9 mouse cellular contexts compared by ENCODE assay signal in the genomic region with DNA sequence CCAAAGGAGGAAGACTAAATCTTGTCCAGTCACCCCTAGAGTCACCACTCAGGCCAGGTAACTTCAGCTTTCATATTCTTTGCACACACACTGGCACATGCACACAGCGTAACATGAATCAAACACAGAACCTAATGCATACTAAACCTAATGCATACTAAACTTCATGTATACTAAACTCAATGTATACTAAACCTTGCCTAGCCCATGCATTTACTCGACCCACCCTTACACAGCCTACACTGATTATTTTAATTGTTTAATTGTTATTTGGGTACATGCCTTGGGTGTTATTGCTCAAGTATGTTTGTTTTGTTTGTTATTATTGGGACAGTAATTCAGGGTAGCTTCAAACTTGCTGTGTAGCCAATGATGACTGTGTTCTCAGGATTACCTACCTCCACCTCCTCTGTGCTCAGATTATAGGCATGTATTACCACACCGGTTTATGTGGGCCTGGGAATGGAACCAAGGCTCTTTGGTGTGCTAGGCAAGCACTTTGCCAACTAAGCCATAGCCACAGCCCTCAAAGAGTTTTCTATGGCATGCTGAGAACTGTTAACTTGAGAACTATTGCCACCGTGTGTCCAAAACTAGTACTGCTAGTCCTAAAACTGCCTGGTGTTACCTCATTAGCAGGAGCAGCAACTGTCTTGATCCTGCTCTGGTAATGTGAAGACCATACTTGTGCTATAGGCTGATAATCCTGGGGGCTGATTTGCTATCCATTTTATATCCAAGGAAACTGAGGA. TPM values are rescaled to one million over a fixed set of nuclear protein-coding genes. Genes with fewer than 3 reads are reported as not detected.
DNase-seq lines count a peak whose midpoint lies in the region; ATAC-seq and TF ChIP-seq lines count a peak whose summit lies in the region.
"Had no signal": no experiment of that assay in that cellular context is flagged by ENCODE, and none has a peak within 500 bp of the region (broad histone marks: within the 10 kb centered on the region; RNA-seq: fewer than 3 reads in every experiment).

No protein-coding gene starts in this region.

- whole genome bisulfite sequencing in heart, embryonic 10.5 days, result 45% methylated on average over 4 of the region's 4 CpGs
- 48% methylated on average over 4 of the region's 4 CpGs for WGBS in intestine, embryonic 14.5 days

- DNase-seq in heart, adult 11 months, result peak; percentile 92
- no peak for DNase-seq in heart, embryonic 10.5 days (ENCODE audit: low spot score)
- DNase-seq in gastrocnemius, adult 8-10 months (ENCODE audit: low spot score in 2 of 2), result peak; percentile 41 to 46
- peak; percentile 84 for DNase-seq in intestine, embryonic 14.5 days (ENCODE audit: low spot score)
- peak; percentile 68 to 73 for DNase-seq in left cerebral cortex, adult 2 months (ENCODE audit: extremely low spot score in 1 of 2, low spot score in 2 of 2)
- peak; percentile 45 for DNase-seq in right cerebral cortex, postnatal 25 days

- H3K9me3 ChIP-seq in heart, embryonic 10.5 days, result no peaks in the 10 kb centered on the region
- no peaks in the 10 kb centered on the region for H3K9me3 ChIP-seq in intestine, embryonic 14.5 days (ENCODE audit: control insufficient read depth, low read length)

- H3K4me2 ChIP-seq in intestine, embryonic 14.5 days (ENCODE audit: low read length), result no peak overlapping the region

- H3K4me3 ChIP-seq in heart, embryonic 10.5 days, result no peak overlapping the region
- no peak overlapping the region for H3K4me3 ChIP-seq in cortical plate, adult 2 months (ENCODE audit: insufficient read depth, low read length)
- H3K4me3 ChIP-seq in intestine, embryonic 14.5 days (ENCODE audit: low read depth, low read length), result no peak overlapping the region
- H3K4me3 ChIP-seq in left cerebral cortex, adult 2 months, result no peak overlapping the region

- H3K36me3 ChIP-seq in heart, embryonic 10.5 days, result no peaks in the 10 kb centered on the region
- no peaks in the 10 kb centered on the region for H3K36me3 ChIP-seq in intestine, embryonic 14.5 days (ENCODE audit: control insufficient read depth, insufficient read depth, low read length)
- H3K36me3 ChIP-seq: G1E had no signal

- peak; percentile 77; the same call in 1 of the 2 replicates for TF ChIP-seq CTCF in cortical plate, adult 2 months (IDR thresholded peaks at IDR 0.05; ENCODE audit: extremely low read depth, insufficient read depth, low read length)
- peak; percentile 89 for TF ChIP-seq CTCF in left cerebral cortex, adult 2 months (IDR thresholded peaks at IDR 0.05)

- no peak overlapping the region for H3K9ac ChIP-seq in intestine, embryonic 14.5 days (ENCODE audit: low read length)

- ATAC-seq in intestine, embryonic 14.5 days (replicated peaks; ENCODE audit: low FRiP score, low TSS enrichment, low read depth), result peak; percentile 69
- peak; percentile 95 for ATAC-seq in megakaryocyte, adult 5-6 weeks (ENCODE audit: poor library complexity, severe bottlenecking)

- H3K27me3 ChIP-seq in heart, embryonic 10.5 days (ENCODE audit: insufficient read depth, poor library complexity, severe bottlenecking), result no peaks in the 10 kb centered on the region
- no peaks in the 10 kb centered on the region for H3K27me3 ChIP-seq in intestine, embryonic 14.5 days (replicated peaks; ENCODE audit: control insufficient read depth, insufficient read depth, low read length)

- no peaks in the 10 kb centered on the region for H3K4me1 ChIP-seq in heart, embryonic 10.5 days
- H3K4me1 ChIP-seq in cortical plate, adult 2 months (ENCODE audit: control insufficient read depth, insufficient read depth, low read length), result no peaks in the 10 kb centered on the region
- H3K4me1 ChIP-seq in intestine, embryonic 14.5 days (replicated peaks; ENCODE audit: control insufficient read depth, insufficient read depth, low read length), result no peaks in the 10 kb centered on the region

- no peak overlapping the region for H3K27ac ChIP-seq in heart, embryonic 10.5 days
- H3K27ac ChIP-seq in cortical plate, adult 2 months (ENCODE audit: insufficient read depth, low read length), result no peak overlapping the region
- H3K27ac ChIP-seq in intestine, embryonic 14.5 days (ENCODE audit: low read depth), result no peak overlapping the region
- no peak overlapping the region for H3K27ac ChIP-seq in left cerebral cortex, adult 2 months

- intact Hi-C loops in left cerebral cortex, adult 2 months (cut with DNase I), result loop anchor here (1.0 to 5.0 kb wide), 3 partner anchors 72 to 394 kb away; partner anchors contain the start of gene Dhrs3

- no peak for TF ChIP-seq POLR2A in cortical plate, adult 2 months (IDR thresholded peaks at IDR 0.05; ENCODE audit: extremely low read depth, insufficient read depth, low read length)

RNA-seq across cellular contexts. Expression of gene Tnfrsf8, which starts 28.4 kb away (rescaled TPM):
- not detected in 2 replicates for polyA plus RNA-seq in heart, embryonic 10.5 days (2016; fragmentation: Nextera tagmentation; extraction: Ambion mirVana)
- polyA plus RNA-seq in cortical plate, adult 2 months (2012; rRNA removed), result 0.94 and 1.3 TPM in 2 replicates
- under 1 TPM in 2 of 4 experiments, not detected in 2; 0.09 to 0.11 TPM for total RNA-seq in gastrocnemius, adult 8-10 months (2022)
- 0.08 TPM in 1 of 2 replicates, not detected in the other for polyA plus RNA-seq in intestine, embryonic 14.5 days (2014; fragmentation: Nextera tagmentation; extraction: Ambion mirVana)
- total RNA-seq in left cerebral cortex, adult 2 months (2021), result 1 to 10 TPM in 1 of 2 experiments, under 1 TPM in 1; 0.91 to 1.5 TPM
- total RNA-seq in megakaryocyte, adult 5-6 weeks (2015), result 1.1 and 2.7 TPM in 2 replicates
- 1.7 and 2.8 TPM in 2 replicates for total RNA-seq in megakaryocyte, adult 5-6 weeks (2017)
- polyA plus RNA-seq: G1E had no signal

RNA-seq across cellular contexts. Expression of gene Tnfrsf1b, which starts 39.9 kb away (rescaled TPM):
- 2.5 and 4.2 TPM in 2 replicates for polyA plus RNA-seq in heart, embryonic 10.5 days (2016; fragmentation: Nextera tagmentation; extraction: Ambion mirVana)
- polyA plus RNA-seq in cortical plate, adult 2 months (2012; rRNA removed), result 3.1 and 3.6 TPM in 2 replicates
- total RNA-seq in gastrocnemius, adult 8-10 months (2022), result 1 to 10 TPM; 1.4 to 1.8 (median 1.6) TPM
- 5.7 and 6.9 TPM in 2 replicates for polyA plus RNA-seq in intestine, embryonic 14.5 days (2014; fragmentation: Nextera tagmentation; extraction: Ambion mirVana)
- 1 to 10 TPM; 2.9 to 3.1 TPM for total RNA-seq in left cerebral cortex, adult 2 months (2021)
- total RNA-seq in megakaryocyte, adult 5-6 weeks (2015), result 107 and 112 TPM in 2 replicates
- 113 and 122 TPM in 2 replicates for total RNA-seq in megakaryocyte, adult 5-6 weeks (2017)
- total RNA-seq: G1E had no signal
- polyA plus RNA-seq: G1E had no signal

Comparison
In these comparisons a context has a peak if more than half of its experiments do, and no peak if none do; other contexts are left out.
1. RNA of gene Tnfrsf1b, which starts 39.9 kb away (total RNA-seq): 107 to 122 TPM in megakaryocyte, adult 5-6 weeks; 2.9 to 3.1 TPM in left cerebral cortex, adult 2 months and 1.4 to 1.8 TPM in gastrocnemius, adult 8-10 months; every median in the first group is over 10 times any median in the second.